25 mouse cellular contexts compared by ENCODE assay signal in the genomic region with DNA sequence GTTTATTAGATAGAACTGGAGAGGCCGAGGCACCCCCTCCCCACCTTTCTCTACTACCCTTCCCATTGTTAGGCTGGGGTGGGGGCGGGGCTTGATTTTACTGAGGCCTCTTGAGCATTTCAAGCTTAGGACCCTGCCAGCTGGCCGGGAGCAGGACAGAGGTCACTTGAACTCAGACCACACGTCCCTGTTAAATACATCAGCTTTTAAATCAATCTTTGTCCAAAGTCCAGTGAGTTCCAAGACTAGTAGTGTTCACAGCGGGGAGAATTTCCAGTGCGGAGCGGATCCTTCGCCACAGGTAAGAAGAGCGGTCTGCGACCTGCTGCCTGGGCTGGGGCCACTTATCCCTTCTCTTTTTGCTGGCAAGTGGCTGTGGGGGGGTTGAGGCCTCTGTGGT. TPM values are rescaled to one million over a fixed set of nuclear protein-coding genes. Genes with fewer than 3 reads are reported as not detected.
DNase-seq lines count a peak whose midpoint lies in the region; ATAC-seq and TF ChIP-seq lines count a peak whose summit lies in the region.
"Had no signal": no experiment of that assay in that cellular context is flagged by ENCODE, and none has a peak within 500 bp of the region (broad histone marks: within the 10 kb centered on the region; RNA-seq: fewer than 3 reads in every experiment).

No protein-coding gene starts in this region.

- H3K27ac ChIP-seq in intestine, postnatal 0 days (ENCODE audit: low read depth, low read length), result peak overlapping the region; percentile 73
- H3K27ac ChIP-seq in kidney, embryonic 16.5 days (ENCODE audit: low read length), result peak overlapping the region; percentile 14; the same call in 1 of the 2 replicates
- H3K27ac ChIP-seq in liver, embryonic 14.5 days, result no peak overlapping the region
- H3K27ac ChIP-seq in forebrain, embryonic 11.5 days (ENCODE audit: low read depth, low read length), result no peak overlapping the region
- H3K27ac ChIP-seq: forebrain, embryonic 12.5 days; heart, embryonic 10.5 days; hindbrain, embryonic 14.5 days had no signal

- H3K4me3 ChIP-seq in erythroblast, embryonic 14.5 days (replicated peaks), result peak overlapping the region; percentile 29
- peak overlapping the region; percentile 30 for H3K4me3 ChIP-seq in intestine, postnatal 0 days (ENCODE audit: low read depth, low read length)
- peak overlapping the region; percentile 28 for H3K4me3 ChIP-seq in kidney, embryonic 16.5 days (ENCODE audit: low read length)
- 0 out of 4 replicates have a peak overlapping the region, but pooled peaks of 1 of the 2 experiments have one; percentile 34 for H3K4me3 ChIP-seq in liver, embryonic 14.5 days (ENCODE audit: insufficient read depth in 1 of 2, low read depth in 2 of 2, low read length in 2 of 2)
- no peak overlapping the region for H3K4me3 ChIP-seq in forebrain, embryonic 11.5 days (ENCODE audit: low read depth, low read length)
- H3K4me3 ChIP-seq: forebrain, embryonic 12.5 days; heart, embryonic 10.5 days had no signal

- TF ChIP-seq CTCF in intestine, postnatal 0 days (IDR thresholded peaks at IDR 0.05; ENCODE audit: low read depth), result no peak
- no peak for TF ChIP-seq CTCF in liver, embryonic 14.5 days (IDR thresholded peaks at IDR 0.05; ENCODE audit: low read depth)

- peak overlapping the region; percentile 47 for H3K4me2 ChIP-seq in intestine, postnatal 0 days (replicated peaks; ENCODE audit: low read depth)
- H3K4me2 ChIP-seq in kidney, embryonic 16.5 days (replicated peaks; ENCODE audit: low read depth, low read length), result no peak overlapping the region
- H3K4me2 ChIP-seq in liver, embryonic 14.5 days (ENCODE audit: low read depth), result peak overlapping the region; percentile 0; the same call in 1 of the 2 replicates
- no peak overlapping the region for H3K4me2 ChIP-seq in forebrain, embryonic 11.5 days (ENCODE audit: low read depth, low read length, severe bottlenecking)
- H3K4me2 ChIP-seq: forebrain, embryonic 12.5 days; hindbrain, embryonic 14.5 days had no signal

- no peaks in the 10 kb centered on the region for H3K36me3 ChIP-seq in erythroblast, embryonic 14.5 days (ENCODE audit: control insufficient read depth)
- no peaks in the 10 kb centered on the region for H3K36me3 ChIP-seq in intestine, postnatal 0 days (ENCODE audit: control insufficient read depth, insufficient read depth)
- H3K36me3 ChIP-seq in kidney, embryonic 16.5 days (ENCODE audit: insufficient read depth, low read length), result no peaks in the 10 kb centered on the region
- no peaks in the 10 kb centered on the region for H3K36me3 ChIP-seq in liver, embryonic 14.5 days (replicated peaks; ENCODE audit: control insufficient read depth, insufficient read depth, low read depth)
- no peaks in the 10 kb centered on the region for H3K36me3 ChIP-seq in forebrain, embryonic 11.5 days (ENCODE audit: control insufficient read depth, insufficient read depth, low read length)
- H3K36me3 ChIP-seq: forebrain, embryonic 12.5 days; G1E; heart, embryonic 10.5 days had no signal

- no peak for TF ChIP-seq EP300 in liver, embryonic 14.5 days (IDR thresholded peaks at IDR 0.05; ENCODE audit: low read depth)

- no peaks in the 10 kb centered on the region for H3K27me3 ChIP-seq in erythroblast, embryonic 14.5 days (ENCODE audit: control insufficient read depth)
- H3K27me3 ChIP-seq in intestine, postnatal 0 days (replicated peaks; ENCODE audit: control insufficient read depth, insufficient read depth, low read length), result no peaks in the 10 kb centered on the region
- H3K27me3 ChIP-seq in kidney, embryonic 16.5 days (ENCODE audit: insufficient read depth, low read length), result no peaks in the 10 kb centered on the region
- no peaks in the 10 kb centered on the region for H3K27me3 ChIP-seq in liver, embryonic 14.5 days (ENCODE audit: control insufficient read depth, insufficient read depth, low read length)
- no peaks in the 10 kb centered on the region for H3K27me3 ChIP-seq in forebrain, embryonic 11.5 days (ENCODE audit: control insufficient read depth, insufficient read depth, low read length)
- H3K27me3 ChIP-seq: forebrain, embryonic 12.5 days had no signal

- no peaks in the 10 kb centered on the region for H3K4me1 ChIP-seq in erythroblast, embryonic 14.5 days (ENCODE audit: control insufficient read depth)
- 0 out of 2 replicates have a peak, but pooled peaks cover 4% of the 10 kb centered on the region for H3K4me1 ChIP-seq in intestine, postnatal 0 days (replicated peaks; ENCODE audit: control insufficient read depth, insufficient read depth, low read length)
- peaks cover 12% of the 10 kb centered on the region for H3K4me1 ChIP-seq in kidney, embryonic 16.5 days (ENCODE audit: insufficient read depth, low read length)
- H3K4me1 ChIP-seq in liver, embryonic 14.5 days (replicated peaks; ENCODE audit: control insufficient read depth in 2 of 2, insufficient read depth in 2 of 2, low read length in 1 of 2), result no peaks in the 10 kb centered on the region; a peak in 1 of 4 replicates
- peaks cover 4% of the 10 kb centered on the region; the same call in 1 of the 2 replicates for H3K4me1 ChIP-seq in forebrain, embryonic 11.5 days (replicated peaks; ENCODE audit: control insufficient read depth, insufficient read depth, low read length)

- H3K9ac ChIP-seq in intestine, postnatal 0 days (ENCODE audit: low read depth, low read length), result peak overlapping the region; percentile 23; the same call in 1 of the 2 replicates
- peak overlapping the region; percentile 49; the same call in 1 of the 2 replicates for H3K9ac ChIP-seq in kidney, embryonic 16.5 days (replicated peaks; ENCODE audit: low read length)
- H3K9ac ChIP-seq in liver, embryonic 14.5 days (replicated peaks), result no peak overlapping the region
- no peak overlapping the region for H3K9ac ChIP-seq in forebrain, embryonic 11.5 days (ENCODE audit: low read length)
- H3K9ac ChIP-seq: forebrain, embryonic 12.5 days; hindbrain, embryonic 14.5 days had no signal

- no peak for ATAC-seq in erythroblast, adult 5-6 weeks (replicated peaks; ENCODE audit: low FRiP score, poor library complexity, severe bottlenecking)
- peak; percentile 62 for ATAC-seq in intestine, postnatal 0 days
- peak; percentile 68 for ATAC-seq in kidney, embryonic 16.5 days (ENCODE audit: low FRiP score, low TSS enrichment)
- no peak for ATAC-seq in liver, embryonic 14.5 days (ENCODE audit: insufficient read depth)
- no peak for ATAC-seq in forebrain, embryonic 11.5 days (replicated peaks; ENCODE audit: low FRiP score)
- ATAC-seq: CD4-positive, CD25-positive, alpha-beta regulatory T cell, adult 4 months had no signal

- H3K9me3 ChIP-seq in erythroblast, embryonic 14.5 days (ENCODE audit: control insufficient read depth, low read length), result no peaks in the 10 kb centered on the region
- no peaks in the 10 kb centered on the region for H3K9me3 ChIP-seq in intestine, postnatal 0 days (ENCODE audit: control insufficient read depth)
- H3K9me3 ChIP-seq in kidney, embryonic 16.5 days (ENCODE audit: low read length), result no peaks in the 10 kb centered on the region
- H3K9me3 ChIP-seq in liver, embryonic 14.5 days (ENCODE audit: control insufficient read depth, low read length), result no peaks in the 10 kb centered on the region
- no peaks in the 10 kb centered on the region for H3K9me3 ChIP-seq in forebrain, embryonic 11.5 days (ENCODE audit: control insufficient read depth, low read length)
- H3K9me3 ChIP-seq: forebrain, embryonic 12.5 days; G1E; heart, embryonic 10.5 days had no signal

- DNase-seq in liver, embryonic 14.5 days (ENCODE audit: low read depth in 3 of 3, low spot score in 3 of 3), result no peak
- DNase-seq in thymus, postnatal 14 days, result no peak
- DNase-seq in right cerebral cortex, postnatal 36 days (ENCODE audit: low spot score in 2 of 2), result no peak
- no peak for DNase-seq in forebrain, embryonic 11.5 days (ENCODE audit: low spot score)
- DNase-seq: adrenal gland, postnatal 36 days; cerebellum, adult 2 months; heart, postnatal 14 days; layer of hippocampus, postnatal 36 days; lung, adult 18-20 months; lung, postnatal 36 days; thymus, postnatal 25 days had no signal

- 43% methylated on average over 10 of the region's 10 CpGs for WGBS in intestine, postnatal 0 days
- WGBS in kidney, embryonic 16.5 days, result 63% methylated on average over 10 of the region's 10 CpGs
- WGBS in liver, embryonic 14.5 days (ENCODE audit: insufficient replicate concordance), result 65% methylated on average over 10 of the region's 10 CpGs
- WGBS in forebrain, embryonic 11.5 days, result 79% methylated on average over 10 of the region's 10 CpGs

RNA-seq across cellular contexts. Expression of gene Cd160, which starts 0.7 kb away (rescaled TPM):
- polyA plus RNA-seq in erythroblast, embryonic 14.5 days (2012), result not detected in 2 replicates
- total RNA-seq in erythroblast, adult 5-6 weeks (2015; ENCODE audit: low replicate concordance), result not detected in 2 replicates
- 0.70 TPM in 1 of 2 replicates, not detected in the other for total RNA-seq in erythroblast, adult 5-6 weeks (2017; ENCODE audit: low replicate concordance)
- 0.66 and 0.84 TPM in 2 replicates for polyA plus RNA-seq in intestine, postnatal 0 days (2015; fragmentation: Nextera tagmentation; extraction: Ambion mirVana)
- polyA plus RNA-seq in kidney, embryonic 16.5 days (2015; fragmentation: Nextera tagmentation; extraction: Ambion mirVana), result 0.12 TPM in 1 of 2 replicates, not detected in the other
- polyA plus RNA-seq in liver, embryonic 14.5 days (2012; rRNA removed), result 0.07 and 0.08 TPM in 2 replicates
- 0.11 TPM in 1 of 2 replicates, not detected in the other for polyA plus RNA-seq in liver, embryonic 14.5 days (2014; fragmentation: Nextera tagmentation; extraction: Ambion mirVana)
- polyA plus RNA-seq in forebrain, embryonic 11.5 days (2014; fragmentation: Nextera tagmentation; extraction: Ambion mirVana), result not detected in 2 replicates
- total RNA-seq: gastrocnemius, postnatal 4 days; heart, postnatal 14 days; layer of hippocampus, postnatal 36 days; left cerebral cortex, postnatal 36 days had no signal
- polyA plus RNA-seq: cerebellum, adult 2 months had no signal

RNA-seq across cellular contexts. Expression of gene Pdzk1, which starts 0.8 kb away (rescaled TPM):
- polyA plus RNA-seq in erythroblast, embryonic 14.5 days (2012), result not detected in 2 replicates
- total RNA-seq in erythroblast, adult 5-6 weeks (2015; ENCODE audit: low replicate concordance), result 1.3 TPM in 1 of 2 replicates, not detected in the other
- 1.4 and 5.4 TPM in 2 replicates for total RNA-seq in erythroblast, adult 5-6 weeks (2017; ENCODE audit: low replicate concordance)
- polyA plus RNA-seq in intestine, postnatal 0 days (2015; fragmentation: Nextera tagmentation; extraction: Ambion mirVana), result 224 and 258 TPM in 2 replicates
- polyA plus RNA-seq in kidney, embryonic 16.5 days (2015; fragmentation: Nextera tagmentation; extraction: Ambion mirVana), result 224 and 245 TPM in 2 replicates
- polyA plus RNA-seq in liver, embryonic 14.5 days (2012; rRNA removed), result 3.8 and 6.3 TPM in 2 replicates
- polyA plus RNA-seq in liver, embryonic 14.5 days (2014; fragmentation: Nextera tagmentation; extraction: Ambion mirVana), result 11.4 and 12.3 TPM in 2 replicates
- polyA plus RNA-seq in forebrain, embryonic 11.5 days (2014; fragmentation: Nextera tagmentation; extraction: Ambion mirVana), result not detected in 2 replicates
- total RNA-seq: adrenal gland, postnatal 36 days had no signal
- polyA plus RNA-seq: embryonic facial prominence, embryonic 14.5 days; forebrain, embryonic 12.5 days; neural tube, embryonic 14.5 days; stomach, embryonic 14.5 days had no signal

Comparison
In these comparisons a context has a peak if more than half of its experiments do, and no peak if none do; other contexts are left out.
1. ATAC-seq: peak in intestine, postnatal 0 days (single experiment) and kidney, embryonic 16.5 days (single experiment); none in erythroblast, adult 5-6 weeks (single experiment), liver, embryonic 14.5 days (single experiment) and forebrain, embryonic 11.5 days (single experiment).
2. H3K27ac ChIP-seq: peak in intestine, postnatal 0 days (single experiment) and kidney, embryonic 16.5 days (single experiment); none in liver, embryonic 14.5 days (single experiment) and forebrain, embryonic 11.5 days (single experiment).
3. H3K4me2 ChIP-seq: peak in intestine, postnatal 0 days (single experiment) and liver, embryonic 14.5 days (single experiment); none in kidney, embryonic 16.5 days (single experiment) and forebrain, embryonic 11.5 days (single experiment).
4. H3K9ac ChIP-seq: peak in intestine, postnatal 0 days (single experiment) and kidney, embryonic 16.5 days (single experiment); none in liver, embryonic 14.5 days (single experiment) and forebrain, embryonic 11.5 days (single experiment).
5. RNA of gene Pdzk1, which starts 0.8 kb away (polyA plus RNA-seq): 224 to 245 TPM in kidney, embryonic 16.5 days and 224 to 258 TPM in intestine, postnatal 0 days; 3.8 to 12.3 TPM in liver, embryonic 14.5 days, not detected in erythroblast, embryonic 14.5 days and not detected in forebrain, embryonic 11.5 days; every median in the first group is over 10 times any median in the second.